Mouse (Mus musculus): Measurements from ENCODE around the gene Rnf113a2. TPM values are rescaled to one million over a fixed set of nuclear protein-coding genes. Genes with fewer than 3 reads are reported as not detected.

Rnf113a2 gene
- polyA plus RNA-seq, 1 experiment from 2014 or later, result 22.6 TPM

DNA sequence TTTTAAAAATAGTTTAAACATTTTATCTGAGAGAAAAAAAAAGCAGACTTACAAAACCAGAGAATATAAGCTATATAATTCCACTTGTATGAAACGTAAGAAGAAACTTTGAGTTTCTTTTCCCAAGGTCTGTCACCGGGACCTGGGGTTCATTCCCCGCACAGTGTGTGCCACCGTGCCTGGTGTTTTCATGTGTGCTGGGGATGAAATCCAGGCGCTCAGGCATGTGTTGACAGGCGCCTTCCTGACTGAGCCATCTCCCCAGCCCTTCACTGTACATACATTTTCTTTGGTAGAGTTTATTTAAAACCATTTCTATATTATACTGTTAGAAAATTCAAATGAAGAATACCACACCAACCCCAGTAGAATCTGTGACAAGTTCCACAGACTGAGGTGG, 26.7 kb upstream of the Rnf113a2 start:
- H3K9me3 ChIP-seq (ENCODE audit: control insufficient read depth, low read length), result no peaks in the 10 kb centered on the region
- DNase-seq (no peak), ATAC-seq (ENCODE audit: low FRiP score, low TSS enrichment) (no peak)
- no peak overlapping the region for H3K4me3 ChIP-seq (replicated peaks; ENCODE audit: low read depth, low read length)
- H3K4me2 ChIP-seq (ENCODE audit: low read length), result no peak overlapping the region
- H3K4me1 ChIP-seq (ENCODE audit: control insufficient read depth, insufficient read depth, low read length), result no peaks in the 10 kb centered on the region
- H3K36me3 ChIP-seq (ENCODE audit: control insufficient read depth, insufficient read depth, low read length), result peaks cover 2% of the 10 kb centered on the region; the same call in 1 of the 2 replicates
- no peak overlapping the region for H3K27ac ChIP-seq (replicated peaks; ENCODE audit: low read depth, low read length)
- whole genome bisulfite sequencing, result 91% methylated on average over 6 of the region's 6 CpGs
- no peak overlapping the region for H3K9ac ChIP-seq (replicated peaks; ENCODE audit: low read length)
- H3K27me3 ChIP-seq (ENCODE audit: control insufficient read depth, insufficient read depth, low read length), result no peaks in the 10 kb centered on the region

- H3K36me3 ChIP-seq (ENCODE audit: control insufficient read depth, insufficient read depth, low read length), result no peaks in the 10 kb centered on the region
- no peaks in the 10 kb centered on the region for H3K9me3 ChIP-seq (ENCODE audit: control insufficient read depth, low read length)
- H3K4me1 ChIP-seq (ENCODE audit: control insufficient read depth, insufficient read depth, low read length), result no peaks in the 10 kb centered on the region
- no peak overlapping the region for H3K4me3 ChIP-seq (replicated peaks; ENCODE audit: low read depth, low read length)
- 92% methylated on average over 4 of the region's 4 CpGs for WGBS
- ATAC-seq (ENCODE audit: low FRiP score, low TSS enrichment), result no peak
- no peak overlapping the region for H3K9ac ChIP-seq (replicated peaks; ENCODE audit: low read length)
- H3K27me3 ChIP-seq (ENCODE audit: control insufficient read depth, insufficient read depth, low read length), result no peaks in the 10 kb centered on the region
- H3K4me2 ChIP-seq (ENCODE audit: low read length), result no peak overlapping the region
- DNase-seq, result no peak
- no peak overlapping the region for H3K27ac ChIP-seq (replicated peaks; ENCODE audit: low read depth, low read length)
Measured at GRCm38 (mm10) chr12:84392681-84393080, 24.3 kb upstream of the Rnf113a2 start.

GRCm38 (mm10) chr12:84393847-84394246, 23.1 kb upstream of the Rnf113a2 start:
- Histone ChIP-seq H3K4me3 (replicated peaks; ENCODE audit: low read depth, low read length) (no peak overlapping the region), H3K4me1 (ENCODE audit: control insufficient read depth, insufficient read depth, low read length) (no peaks in the 10 kb centered on the region), H3K9ac (replicated peaks; ENCODE audit: low read length) (no peak overlapping the region), H3K27ac (replicated peaks; ENCODE audit: low read depth, low read length) (no peak overlapping the region), H3K4me2 (ENCODE audit: low read length) (no peak overlapping the region), H3K36me3 (ENCODE audit: control insufficient read depth, insufficient read depth, low read length) (no peaks in the 10 kb centered on the region), H3K27me3 (ENCODE audit: control insufficient read depth, insufficient read depth, low read length) (no peaks in the 10 kb centered on the region), H3K9me3 (ENCODE audit: control insufficient read depth, low read length) (no peaks in the 10 kb centered on the region)
- ATAC-seq (ENCODE audit: low FRiP score, low TSS enrichment) (no peak), DNase-seq (no peak)
- 94% methylated on average over 5 of the region's 5 CpGs for WGBS

DNA sequence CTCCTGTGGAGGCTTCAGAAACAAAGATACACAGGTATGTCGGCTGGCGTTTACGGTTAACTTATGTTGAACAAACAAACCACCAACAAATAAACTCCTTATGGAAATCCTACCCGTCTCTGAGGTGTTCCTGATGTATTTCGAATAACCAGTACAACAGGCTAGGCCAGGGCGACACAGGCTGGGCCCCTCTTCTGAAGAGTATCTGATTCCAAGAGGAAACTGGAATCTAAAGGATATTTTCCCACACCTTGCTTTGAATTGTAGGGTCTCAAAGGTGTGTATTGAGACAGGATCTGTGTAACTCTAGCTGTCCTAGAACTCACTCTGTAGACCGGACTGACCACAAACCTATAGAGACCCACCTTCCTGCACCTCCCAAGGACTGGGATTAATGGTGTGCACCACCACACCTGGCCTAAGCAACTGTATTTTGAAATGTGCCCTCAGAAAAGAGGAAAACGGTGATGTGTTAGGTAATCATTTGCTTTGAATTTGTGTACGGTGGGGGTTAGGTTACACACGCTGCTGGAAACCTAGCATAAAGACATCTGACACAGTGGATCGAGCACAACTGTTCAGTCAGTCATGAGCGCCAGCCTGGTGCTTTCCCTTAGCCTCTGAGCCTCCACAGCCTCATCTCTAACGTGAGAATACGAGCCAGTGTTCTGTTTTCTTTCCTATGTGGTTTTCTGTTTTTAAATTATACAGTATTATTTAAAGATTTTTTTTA, 19.9 kb upstream of the Rnf113a2 start:
- 89% methylated on average over 14 of the region's 14 CpGs for WGBS
- Histone ChIP-seq H3K36me3 (ENCODE audit: control insufficient read depth, insufficient read depth, low read length) (no peaks in the 10 kb centered on the region), H3K4me2 (ENCODE audit: low read length) (no peak overlapping the region), H3K27ac (replicated peaks; ENCODE audit: low read depth, low read length) (no peak overlapping the region), H3K27me3 (ENCODE audit: control insufficient read depth, insufficient read depth, low read length) (no peaks in the 10 kb centered on the region), H3K4me3 (replicated peaks; ENCODE audit: low read depth, low read length) (no peak overlapping the region), H3K9ac (replicated peaks; ENCODE audit: low read length) (no peak overlapping the region), H3K9me3 (ENCODE audit: control insufficient read depth, low read length) (no peaks in the 10 kb centered on the region), H3K4me1 (ENCODE audit: control insufficient read depth, insufficient read depth, low read length) (no peaks in the 10 kb centered on the region)
- DNase-seq, result no peak
- ATAC-seq (ENCODE audit: low FRiP score, low TSS enrichment), result no peak

DNA sequence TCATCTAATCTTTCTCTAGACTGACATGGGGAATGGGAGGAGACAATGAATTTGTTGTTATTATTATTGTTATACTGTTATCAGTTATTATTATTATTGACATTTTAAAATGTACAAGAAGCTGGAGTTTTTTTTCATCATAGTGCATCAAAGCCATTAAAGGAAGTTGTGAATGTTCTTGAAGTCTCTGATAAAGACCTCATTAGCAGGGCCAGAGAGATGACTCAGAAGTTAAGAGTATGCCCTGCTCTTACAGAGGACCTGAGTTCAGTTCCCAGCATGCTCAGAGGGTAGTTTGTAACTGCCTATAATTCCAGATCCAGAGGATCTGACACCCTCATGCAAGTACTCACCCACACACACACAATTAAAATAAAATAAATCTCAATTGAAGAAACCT, 19.3 kb upstream of the Rnf113a2 start:
- no peaks in the 10 kb centered on the region for H3K9me3 ChIP-seq (ENCODE audit: control insufficient read depth, low read length)
- DNase-seq, result no peak
- H3K4me1 ChIP-seq (ENCODE audit: control insufficient read depth, insufficient read depth, low read length), result no peaks in the 10 kb centered on the region

GRCm38 (mm10) chr12:84398629-84399028, 18.4 kb upstream of the Rnf113a2 start:
- WGBS, result 90% methylated on average over 5 of the region's 5 CpGs
- DNase-seq (no peak), ATAC-seq (ENCODE audit: low FRiP score, low TSS enrichment) (no peak)
- Histone ChIP-seq H3K4me2 (ENCODE audit: low read length) (no peak overlapping the region), H3K9me3 (ENCODE audit: control insufficient read depth, low read length) (no peaks in the 10 kb centered on the region), H3K36me3 (ENCODE audit: control insufficient read depth, insufficient read depth, low read length) (no peaks in the 10 kb centered on the region), H3K9ac (replicated peaks; ENCODE audit: low read length) (no peak overlapping the region), H3K4me3 (replicated peaks; ENCODE audit: low read depth, low read length) (no peak overlapping the region), H3K4me1 (ENCODE audit: control insufficient read depth, insufficient read depth, low read length) (no peaks in the 10 kb centered on the region), H3K27me3 (ENCODE audit: control insufficient read depth, insufficient read depth, low read length) (no peaks in the 10 kb centered on the region), H3K27ac (replicated peaks; ENCODE audit: low read depth, low read length) (no peak overlapping the region)

More for the DNA sequence above, 19.3 kb upstream of the Rnf113a2 start:
- Histone ChIP-seq H3K4me3 (replicated peaks; ENCODE audit: low read depth, low read length) (no peak overlapping the region), H3K27me3 (ENCODE audit: control insufficient read depth, insufficient read depth, low read length) (no peaks in the 10 kb centered on the region), H3K9ac (replicated peaks; ENCODE audit: low read length) (no peak overlapping the region), H3K36me3 (ENCODE audit: control insufficient read depth, insufficient read depth, low read length) (no peaks in the 10 kb centered on the region), H3K4me2 (ENCODE audit: low read length) (no peak overlapping the region), H3K27ac (replicated peaks; ENCODE audit: low read depth, low read length) (no peak overlapping the region)
- ATAC-seq (ENCODE audit: low FRiP score, low TSS enrichment), result no peak

DNA sequence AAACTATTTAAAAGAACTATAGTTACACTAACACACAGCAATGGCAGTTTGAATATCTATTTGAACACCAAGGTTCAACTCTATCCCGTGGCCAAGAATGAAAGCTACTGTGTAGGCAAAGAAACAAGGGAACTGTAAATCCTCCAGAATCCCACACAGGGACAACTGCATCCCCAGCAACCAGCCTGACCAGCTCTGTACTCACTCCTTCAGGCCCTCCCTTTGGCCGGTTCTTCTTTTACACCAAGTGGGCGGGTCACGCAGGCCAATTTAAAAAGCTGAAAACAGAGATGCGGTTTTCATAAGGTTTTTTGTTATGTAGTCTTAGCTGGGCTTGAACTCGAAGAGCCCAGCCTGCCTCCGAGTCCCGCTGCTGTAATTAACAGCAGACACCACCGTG, 17.9 kb upstream of the Rnf113a2 start:
- H3K27ac ChIP-seq (replicated peaks; ENCODE audit: low read depth, low read length), result no peak overlapping the region
- H3K4me1 ChIP-seq (ENCODE audit: control insufficient read depth, insufficient read depth, low read length), result no peaks in the 10 kb centered on the region
- H3K9ac ChIP-seq (replicated peaks; ENCODE audit: low read length), result no peak overlapping the region
- no peak overlapping the region for H3K4me2 ChIP-seq (ENCODE audit: low read length)
- no peaks in the 10 kb centered on the region for H3K36me3 ChIP-seq (ENCODE audit: control insufficient read depth, insufficient read depth, low read length)
- 83% methylated on average over 9 of the region's 9 CpGs for WGBS
- H3K4me3 ChIP-seq (replicated peaks; ENCODE audit: low read depth, low read length), result no peak overlapping the region
- H3K9me3 ChIP-seq (ENCODE audit: control insufficient read depth, low read length), result no peaks in the 10 kb centered on the region
- ATAC-seq (ENCODE audit: low FRiP score, low TSS enrichment), result no peak
- no peaks in the 10 kb centered on the region for H3K27me3 ChIP-seq (ENCODE audit: control insufficient read depth, insufficient read depth, low read length)
- DNase-seq, result no peak

GRCm38 (mm10) chr12:84399663-84400062, 17.3 kb upstream of the Rnf113a2 start:
- H3K9me3 ChIP-seq (ENCODE audit: control insufficient read depth, low read length), result no peaks in the 10 kb centered on the region
- no peak overlapping the region for H3K9ac ChIP-seq (replicated peaks; ENCODE audit: low read length)
- 87% methylated on average over 9 of the region's 9 CpGs for WGBS
- no peak for ATAC-seq (ENCODE audit: low FRiP score, low TSS enrichment)
- H3K4me2 ChIP-seq (ENCODE audit: low read length), result no peak overlapping the region
- no peaks in the 10 kb centered on the region for H3K36me3 ChIP-seq (ENCODE audit: control insufficient read depth, insufficient read depth, low read length)
- no peaks in the 10 kb centered on the region for H3K27me3 ChIP-seq (ENCODE audit: control insufficient read depth, insufficient read depth, low read length)
- no peaks in the 10 kb centered on the region for H3K4me1 ChIP-seq (ENCODE audit: control insufficient read depth, insufficient read depth, low read length)
- no peak overlapping the region for H3K4me3 ChIP-seq (replicated peaks; ENCODE audit: low read depth, low read length)
- no peak for DNase-seq
- H3K27ac ChIP-seq (replicated peaks; ENCODE audit: low read depth, low read length), result no peak overlapping the region

- ATAC-seq (ENCODE audit: low FRiP score, low TSS enrichment), result no peak
- 84% methylated on average over 3 of the region's 3 CpGs for WGBS
- Histone ChIP-seq H3K36me3 (ENCODE audit: control insufficient read depth, insufficient read depth, low read length) (no peaks in the 10 kb centered on the region), H3K27me3 (ENCODE audit: control insufficient read depth, insufficient read depth, low read length) (no peaks in the 10 kb centered on the region), H3K9ac (replicated peaks; ENCODE audit: low read length) (no peak overlapping the region), H3K9me3 (ENCODE audit: control insufficient read depth, low read length) (no peaks in the 10 kb centered on the region), H3K4me1 (ENCODE audit: control insufficient read depth, insufficient read depth, low read length) (no peaks in the 10 kb centered on the region), H3K27ac (replicated peaks; ENCODE audit: low read depth, low read length) (no peak overlapping the region), H3K4me3 (replicated peaks; ENCODE audit: low read depth, low read length) (no peak overlapping the region), H3K4me2 (ENCODE audit: low read length) (no peak overlapping the region)
- no peak for DNase-seq
Measured at GRCm38 (mm10) chr12:84400068-84400467, 16.9 kb upstream of the Rnf113a2 start.

Data from midbrain, embryonic 14.5 days (tissue).